Mouse (Mus musculus) T-helper 2 cell (primary cell): ENCODE data around the gene Oxct2a.
"Not testable (repeated sequence)": the region's sequence is repeated elsewhere in the genome, so short reads cannot be mapped to it uniquely, and the experiment has no call there.

Experiments
- in situ Hi-C: fragments of 300-600 bp; cut with MboI, MseI; formaldehyde crosslinking; loops from one replicate; pipeline ENCODE4 v1.15.1; 2025; ENCODE audit warnings: high pct_unique_total_duplicates

The Oxct2a gene

GRCm38 (mm10) chr4:123313010-123313409 is 10.4 kb downstream of the Oxct2a start:
- in situ Hi-C loops = no loop called here

GRCm38 (mm10) chr4:123311845-123312244 is 11.6 kb downstream of the Oxct2a start:
- in situ Hi-C loops = no loop called here

GRCm38 (mm10) chr4:123308292-123308691 is 15.1 kb downstream of the Oxct2a start:
- in situ Hi-C loops = loop anchor here (10.0 kb wide), 1 partner anchor 67 kb away; no protein-coding TSS in a partner anchor

GRCm38 (mm10) chr4:123306999-123307398 is 16.4 kb downstream of the Oxct2a start:
- in situ Hi-C loops = loop anchor here (10.0 kb wide), 1 partner anchor 68 kb away; no protein-coding TSS in a partner anchor

GRCm38 (mm10) chr4:123305789-123306188 is 17.6 kb downstream of the Oxct2a start:
- in situ Hi-C loops = loop anchor here (10.0 kb wide), 1 partner anchor 69 kb away; no protein-coding TSS in a partner anchor

GRCm38 (mm10) chr4:123298980-123299670 is 24.3 kb downstream of the Oxct2a start:
- in situ Hi-C loops = no loop called here

- in situ Hi-C loops = no loop called here
Measured at GRCm38 (mm10) chr4:123298226-123298625, 25.2 kb downstream of the Oxct2a start.

GRCm38 (mm10) chr4:123297195-123297960 is 26.1 kb downstream of the Oxct2a start:
- in situ Hi-C loops = no loop called here

- in situ Hi-C loops = no loop called here
Measured at GRCm38 (mm10) chr4:123296148-123296534, 27.3 kb downstream of the Oxct2a start.

- in situ Hi-C loops = no loop called here
Measured at GRCm38 (mm10) chr4:123295516-123296147, 27.8 kb downstream of the Oxct2a start.

- in situ Hi-C loops = not testable (repeated sequence)
Measured at GRCm38 (mm10) chr4:123295026-123295425, 28.4 kb downstream of the Oxct2a start.

- in situ Hi-C loops = no loop called here
Measured at GRCm38 (mm10) chr4:123293661-123294443, 29.6 kb downstream of the Oxct2a start.

GRCm38 (mm10) chr4:123292989-123293388 is 30.4 kb downstream of the Oxct2a start:
- in situ Hi-C loops = no loop called here

- in situ Hi-C loops = no loop called here
Measured at GRCm38 (mm10) chr4:123292390-123292789, 31.0 kb downstream of the Oxct2a start.

GRCm38 (mm10) chr4:123289038-123289437 is 34.4 kb downstream of the Oxct2a start:
- in situ Hi-C loops = no loop called here

- in situ Hi-C loops = no loop called here
Measured at GRCm38 (mm10) chr4:123286790-123287189, 36.6 kb downstream of the Oxct2a start.

- in situ Hi-C loops = no loop called here
Measured at GRCm38 (mm10) chr4:123284731-123285624, 38.5 kb downstream of the Oxct2a start.

- in situ Hi-C loops = not testable (repeated sequence)
Measured at GRCm38 (mm10) chr4:123283675-123284064, 39.8 kb downstream of the Oxct2a start.

- in situ Hi-C loops = not testable (repeated sequence)
Measured at GRCm38 (mm10) chr4:123282915-123283674, 40.3 kb downstream of the Oxct2a start.

GRCm38 (mm10) chr4:123282500-123282899 is 40.9 kb downstream of the Oxct2a start:
- in situ Hi-C loops = no loop called here
